In genomic region chr3:66982181-66982911, GRCm38 (mm10) we compare ENCODE assay signal across 8 mouse cellular contexts. TPM values are rescaled to one million over a fixed set of nuclear protein-coding genes. Genes with fewer than 3 reads are reported as not detected.
A peak's percentile ranks its signal among the peaks of the same experiment; 100 is the strongest.
DNase-seq lines count a peak whose midpoint lies in the region; ATAC-seq and TF ChIP-seq lines count a peak whose summit lies in the region.

No protein-coding gene starts in this region.

- 2% methylated on average over 29 of the region's 29 CpGs for WGBS in lung, postnatal 0 days
- WGBS in forebrain, postnatal 0 days = under 1% methylated on average over 29 of the region's 29 CpGs
- under 1% methylated on average over 29 of the region's 29 CpGs for WGBS in midbrain, embryonic 11.5 days

- H3K9ac ChIP-seq in lung, postnatal 0 days (replicated peaks; ENCODE audit: low read depth) = no peak overlapping the region
- H3K9ac ChIP-seq in forebrain, postnatal 0 days = no peak overlapping the region
- no peak overlapping the region for H3K9ac ChIP-seq in midbrain, embryonic 11.5 days (ENCODE audit: low read length)

- H3K27ac ChIP-seq in lung, postnatal 0 days (ENCODE audit: low read length) = no peak overlapping the region
- H3K27ac ChIP-seq in forebrain, postnatal 0 days (ENCODE audit: low read depth, low read length) = no peak overlapping the region
- H3K27ac ChIP-seq in midbrain, embryonic 11.5 days (ENCODE audit: low read depth, low read length) = peak overlapping the region; percentile 30; the same call in 1 of the 2 replicates

- no peak for TF ChIP-seq EP300 in lung, postnatal 0 days (IDR thresholded peaks at IDR 0.05)

- no peak for TF ChIP-seq CTCF in lung, postnatal 0 days (IDR thresholded peaks at IDR 0.05)
- TF ChIP-seq CTCF in forebrain, postnatal 0 days (IDR thresholded peaks at IDR 0.05; ENCODE audit: low read depth) = no peak

- DNase-seq in lung, postnatal 4 days = peak; percentile 40 to 43
- DNase-seq in lung, postnatal 0 days (ENCODE audit: low spot score) = no peak
- DNase-seq in T-cell, adult 2 months (ENCODE audit: low spot score) = peak; percentile 50
- peak; percentile 75 for DNase-seq in forebrain, postnatal 0 days
- DNase-seq in kidney, adult 11 months = peak; percentile 17
- peak; percentile 98 for DNase-seq in midbrain, embryonic 11.5 days (ENCODE audit: low spot score, missing footprints)
- DNase-seq in thymus, postnatal 14 days = peak; percentile 51
- DNase-seq in spleen, postnatal 14 days (ENCODE audit: low spot score in 2 of 2) = no peak

- no peak overlapping the region for H3K4me3 ChIP-seq in lung, postnatal 0 days (ENCODE audit: low read depth, low read length)
- peak overlapping the region; percentile 21 for H3K4me3 ChIP-seq in forebrain, postnatal 0 days (ENCODE audit: low read depth, low read length)
- peak overlapping the region; percentile 49 for H3K4me3 ChIP-seq in midbrain, embryonic 11.5 days (ENCODE audit: low read depth, low read length)

- H3K4me2 ChIP-seq in lung, postnatal 0 days (replicated peaks; ENCODE audit: low read depth, low read length) = no peak overlapping the region
- peak overlapping the region; percentile 5; the same call in 1 of the 2 replicates for H3K4me2 ChIP-seq in forebrain, postnatal 0 days (ENCODE audit: low read depth)
- H3K4me2 ChIP-seq in midbrain, embryonic 11.5 days = peak overlapping the region; percentile 61

- no peaks in the 10 kb centered on the region for H3K36me3 ChIP-seq in lung, postnatal 0 days (ENCODE audit: insufficient read depth, low read length)
- H3K36me3 ChIP-seq in forebrain, postnatal 0 days (ENCODE audit: insufficient read depth) = no peaks in the 10 kb centered on the region
- H3K36me3 ChIP-seq in midbrain, embryonic 11.5 days (ENCODE audit: control insufficient read depth, insufficient read depth, low read length) = no peaks in the 10 kb centered on the region

- ATAC-seq in lung, postnatal 0 days = no peak
- ATAC-seq in forebrain, postnatal 0 days = no peak
- peak; percentile 15; the same call in 1 of the 2 replicates for ATAC-seq in midbrain, embryonic 11.5 days (ENCODE audit: low FRiP score)

- H3K27me3 ChIP-seq in lung, postnatal 0 days (replicated peaks; ENCODE audit: insufficient read depth, low read length) = peaks cover 68% of the 10 kb centered on the region
- H3K27me3 ChIP-seq in forebrain, postnatal 0 days (ENCODE audit: insufficient read depth, low read length) = peaks cover 63% of the 10 kb centered on the region
- H3K27me3 ChIP-seq in midbrain, embryonic 11.5 days (ENCODE audit: control insufficient read depth, insufficient read depth, low read length) = peaks cover 59% of the 10 kb centered on the region

- H3K4me1 ChIP-seq in lung, postnatal 0 days (ENCODE audit: insufficient read depth, low read depth, low read length) = peaks cover 9% of the 10 kb centered on the region; the same call in 1 of the 2 replicates
- H3K4me1 ChIP-seq in forebrain, postnatal 0 days (ENCODE audit: insufficient read depth) = peaks cover 4% of the 10 kb centered on the region; the same call in 1 of the 2 replicates
- H3K4me1 ChIP-seq in midbrain, embryonic 11.5 days (ENCODE audit: control insufficient read depth, insufficient read depth, low read length) = peaks cover 10% of the 10 kb centered on the region

- no peaks in the 10 kb centered on the region for H3K9me3 ChIP-seq in lung, postnatal 0 days (ENCODE audit: low read length)
- no peaks in the 10 kb centered on the region for H3K9me3 ChIP-seq in forebrain, postnatal 0 days (ENCODE audit: low read length)
- no peaks in the 10 kb centered on the region for H3K9me3 ChIP-seq in midbrain, embryonic 11.5 days (ENCODE audit: control insufficient read depth, low read length)

RNA-seq across cellular contexts. Expression of gene Shox2, which starts 0.8 kb away (rescaled TPM):
- polyA plus RNA-seq in lung, postnatal 0 days (2015; fragmentation: Nextera tagmentation; extraction: Ambion mirVana) = 0.87 and 1.4 TPM in 2 replicates
- total RNA-seq in forebrain, postnatal 0 days (2014; rRNA removed) = 2.4 and 3.9 TPM in 2 replicates
- 2.7 and 5.4 TPM in 2 replicates for polyA plus RNA-seq in forebrain, postnatal 0 days (2015; fragmentation: Nextera tagmentation; extraction: Ambion mirVana)
- polyA plus RNA-seq in midbrain, embryonic 11.5 days (2014; fragmentation: Nextera tagmentation; extraction: Ambion mirVana) = 54.3 and 57.8 TPM in 2 replicates

RNA-seq across cellular contexts. Expression of gene Rsrc1, which starts 1.2 kb away (rescaled TPM):
- 15.7 and 18.9 TPM in 2 replicates for polyA plus RNA-seq in lung, postnatal 0 days (2015; fragmentation: Nextera tagmentation; extraction: Ambion mirVana)
- total RNA-seq in forebrain, postnatal 0 days (2014; rRNA removed) = 30.5 and 33.6 TPM in 2 replicates
- polyA plus RNA-seq in forebrain, postnatal 0 days (2015; fragmentation: Nextera tagmentation; extraction: Ambion mirVana) = 25.9 and 27.6 TPM in 2 replicates
- polyA plus RNA-seq in midbrain, embryonic 11.5 days (2014; fragmentation: Nextera tagmentation; extraction: Ambion mirVana) = 59.6 and 61.7 TPM in 2 replicates

Comparison
In these comparisons a context has a peak if more than half of its experiments do, and no peak if none do; other contexts are left out.
1. DNase-seq: peak in lung, postnatal 4 days (2 of 2), T-cell, adult 2 months (single experiment), forebrain, postnatal 0 days (single experiment), kidney, adult 11 months (single experiment), midbrain, embryonic 11.5 days (single experiment) and thymus, postnatal 14 days (single experiment); none in lung, postnatal 0 days (single experiment) and spleen, postnatal 14 days (0 of 2).